Mouse (Mus musculus): ENCODE data around the gene Gm20219.

Gm20219 gene

DNA sequence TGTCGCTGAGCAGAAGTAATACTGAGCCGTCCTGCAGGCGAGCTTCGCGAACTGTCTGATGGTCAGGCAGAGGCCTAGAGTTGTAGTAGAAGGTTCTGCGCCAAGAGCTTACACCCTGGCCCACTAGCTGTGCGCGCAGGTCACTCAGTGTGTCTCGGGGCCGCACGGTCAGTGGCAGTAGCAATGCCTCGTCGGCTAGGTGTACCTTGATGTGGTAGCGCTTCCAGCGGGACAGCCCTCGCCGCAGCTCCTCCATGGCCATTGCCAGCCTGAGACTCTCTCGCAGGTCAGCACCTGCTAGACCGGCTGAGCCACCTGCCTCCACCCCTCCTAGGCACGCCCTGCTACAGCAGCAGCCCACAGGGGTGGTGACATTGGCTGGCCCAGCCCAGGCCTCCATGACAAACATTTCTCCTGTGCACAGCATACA lies at the start of gene Gm20219:
Gene Gm20219 (minus strand): TSS at position 266 of the 430 bp plus-strand sequence.
- no peak for DNase-seq

DNA sequence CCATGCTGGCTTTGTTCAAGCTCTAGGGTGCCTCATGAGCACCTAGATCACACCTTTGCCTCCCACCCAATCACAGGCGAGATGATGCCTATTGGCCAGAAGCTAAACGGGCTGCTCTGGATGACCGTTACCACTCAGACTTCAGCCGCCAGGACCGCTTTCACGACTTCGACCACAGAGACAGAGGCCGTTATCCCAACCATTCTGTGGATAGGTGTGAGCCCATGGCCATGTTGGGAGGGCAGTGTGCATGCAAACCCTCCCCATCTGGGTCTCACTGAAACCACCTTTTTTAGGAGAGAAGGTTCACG lies 49.8 kb upstream of the Gm20219 start:
- DNase-seq = no peak

DNA sequence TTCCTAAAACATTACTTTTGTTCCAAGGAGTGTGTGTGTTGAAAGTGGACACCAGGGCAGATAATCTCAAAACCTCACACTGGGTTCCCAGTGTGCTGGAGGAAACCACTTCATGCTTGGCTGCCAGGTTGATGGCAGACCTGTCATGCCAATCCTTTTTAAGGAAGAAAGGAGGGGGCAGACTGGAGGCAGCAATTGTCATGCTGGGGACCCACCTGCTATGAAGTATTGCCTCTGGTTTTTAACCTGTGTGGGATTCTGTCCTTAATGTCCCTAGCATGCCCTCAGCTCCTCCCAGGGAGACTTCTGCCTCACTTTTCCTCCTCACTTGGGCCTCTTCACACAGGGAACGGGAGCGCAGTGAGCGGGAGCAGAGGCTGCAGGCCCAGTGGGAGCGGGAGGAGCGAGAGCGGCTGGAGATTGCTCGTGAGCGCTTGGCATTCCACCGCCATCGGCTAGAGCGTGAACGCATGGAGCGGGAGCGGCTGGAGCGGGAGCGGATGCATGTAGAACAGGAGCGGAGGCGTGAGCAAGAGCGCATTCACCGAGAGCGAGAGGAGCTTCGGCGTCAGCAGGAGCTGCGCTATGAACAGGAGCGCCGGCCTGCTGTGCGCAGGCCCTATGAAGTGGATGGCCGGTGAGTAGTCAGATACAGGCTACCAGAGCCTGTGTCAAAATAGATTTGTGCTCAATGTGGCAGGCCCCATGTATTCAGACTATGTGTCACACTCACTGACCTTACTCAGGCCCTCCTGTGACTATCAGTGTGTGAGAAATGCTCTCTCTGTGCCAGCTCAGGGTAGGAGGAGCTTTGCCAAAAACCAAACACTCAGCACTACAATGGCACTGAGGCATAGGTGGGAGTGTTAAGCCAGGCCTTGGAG lies 49.2 kb upstream of the Gm20219 start:
- DNase-seq = no peak

DNA sequence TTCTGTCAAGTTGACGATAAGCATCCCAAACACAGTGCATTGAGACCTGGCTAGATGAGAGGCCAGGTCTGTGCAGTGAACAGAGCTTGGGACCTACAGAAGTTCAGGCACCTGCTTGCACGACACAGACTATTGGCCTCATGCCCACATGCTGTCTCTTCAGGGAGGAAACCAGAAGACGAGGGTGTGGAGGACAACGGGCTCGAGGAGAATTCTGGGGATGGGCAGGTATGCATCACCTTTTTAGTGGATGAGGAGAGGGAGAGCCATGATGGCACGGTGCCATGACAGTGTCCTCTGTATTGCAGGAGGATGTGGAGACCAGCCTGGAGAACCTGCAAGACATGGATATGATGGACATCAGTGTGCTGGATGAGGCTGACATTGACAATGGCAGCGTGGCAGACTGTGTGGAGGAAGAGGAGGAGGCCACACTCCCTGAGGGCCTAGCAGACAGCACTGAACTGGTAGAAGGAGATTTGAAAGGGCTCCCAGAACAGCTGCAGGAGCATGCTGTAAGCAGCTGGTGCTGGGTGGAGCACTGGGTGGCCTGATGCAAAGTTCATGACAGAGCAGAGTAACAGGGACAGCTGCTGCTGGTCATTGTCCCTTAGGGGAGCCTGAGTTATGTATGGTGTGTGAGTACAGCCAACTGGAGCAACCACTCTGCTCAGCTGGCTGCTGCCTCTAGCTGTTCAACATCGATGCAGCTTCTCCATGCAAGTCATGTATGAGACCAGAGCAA lies 39.5 kb upstream of the Gm20219 start:
- DNase-seq = no peak

DNA sequence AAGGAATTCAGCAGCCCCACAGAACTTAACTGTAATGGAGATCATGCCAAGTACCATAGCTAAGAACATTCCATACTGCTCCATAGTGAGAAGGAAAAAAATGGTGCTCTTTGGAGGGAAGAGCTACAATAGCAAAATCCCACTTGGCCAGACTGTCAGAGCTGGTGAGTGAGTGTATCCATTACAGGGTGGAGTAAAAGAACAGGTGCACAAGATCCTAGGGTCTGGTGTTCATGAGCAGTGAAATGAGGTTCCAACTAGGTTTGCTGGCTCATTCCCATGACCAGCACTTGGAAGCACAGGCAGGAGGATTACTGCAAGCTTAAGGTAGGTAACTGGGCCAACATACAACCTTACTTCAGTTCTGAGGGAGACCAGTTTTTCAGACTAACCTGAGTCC lies 38.4 kb upstream of the Gm20219 start:
- no peak for DNase-seq

DNA sequence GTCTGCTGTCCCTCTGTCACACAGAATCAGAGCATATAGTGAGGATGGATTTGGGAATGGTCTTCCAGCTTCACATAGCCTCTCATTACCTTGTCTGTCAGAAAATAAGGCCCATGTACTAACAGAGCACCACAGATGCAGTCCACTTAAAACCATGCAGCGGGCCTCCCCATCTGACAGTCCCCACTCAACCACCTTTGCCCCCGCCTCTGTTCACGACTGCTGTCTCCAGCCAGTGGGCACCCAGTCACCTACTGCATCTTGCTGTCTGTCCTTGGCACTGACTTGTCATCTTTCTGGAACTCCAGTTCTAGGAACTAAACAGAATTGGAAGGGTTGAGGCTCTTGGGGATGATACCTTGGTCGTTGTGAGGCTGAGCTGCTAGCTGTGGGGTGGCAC lies 34.7 kb upstream of the Gm20219 start:
- DNase-seq = no peak

DNA sequence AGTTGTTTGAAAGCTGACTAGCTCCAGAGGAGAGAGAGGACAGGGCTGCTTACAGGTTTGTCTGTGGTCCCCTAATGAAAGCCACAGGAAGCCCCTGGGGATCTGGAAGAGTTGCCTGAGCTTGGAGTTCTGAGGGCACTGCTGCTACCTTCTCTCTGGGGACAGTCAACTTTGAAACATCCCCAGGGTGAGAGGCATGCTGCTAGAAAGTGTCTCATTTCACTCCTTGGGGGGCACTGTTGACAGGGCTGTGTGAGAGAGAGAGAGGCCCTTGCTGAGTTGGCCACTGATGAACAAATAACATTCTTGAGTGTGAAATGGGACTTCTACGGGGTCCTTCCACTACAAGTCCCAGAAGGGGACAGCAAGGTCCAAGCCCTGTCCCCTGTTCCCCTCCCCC lies 33.6 kb upstream of the Gm20219 start:
- DNase-seq = no peak

GRCm38 (mm10) chr17:56585171-56585821 lies 31.1 kb upstream of the Gm20219 start:
- DNase-seq = peak; percentile 75 to 77

DNA sequence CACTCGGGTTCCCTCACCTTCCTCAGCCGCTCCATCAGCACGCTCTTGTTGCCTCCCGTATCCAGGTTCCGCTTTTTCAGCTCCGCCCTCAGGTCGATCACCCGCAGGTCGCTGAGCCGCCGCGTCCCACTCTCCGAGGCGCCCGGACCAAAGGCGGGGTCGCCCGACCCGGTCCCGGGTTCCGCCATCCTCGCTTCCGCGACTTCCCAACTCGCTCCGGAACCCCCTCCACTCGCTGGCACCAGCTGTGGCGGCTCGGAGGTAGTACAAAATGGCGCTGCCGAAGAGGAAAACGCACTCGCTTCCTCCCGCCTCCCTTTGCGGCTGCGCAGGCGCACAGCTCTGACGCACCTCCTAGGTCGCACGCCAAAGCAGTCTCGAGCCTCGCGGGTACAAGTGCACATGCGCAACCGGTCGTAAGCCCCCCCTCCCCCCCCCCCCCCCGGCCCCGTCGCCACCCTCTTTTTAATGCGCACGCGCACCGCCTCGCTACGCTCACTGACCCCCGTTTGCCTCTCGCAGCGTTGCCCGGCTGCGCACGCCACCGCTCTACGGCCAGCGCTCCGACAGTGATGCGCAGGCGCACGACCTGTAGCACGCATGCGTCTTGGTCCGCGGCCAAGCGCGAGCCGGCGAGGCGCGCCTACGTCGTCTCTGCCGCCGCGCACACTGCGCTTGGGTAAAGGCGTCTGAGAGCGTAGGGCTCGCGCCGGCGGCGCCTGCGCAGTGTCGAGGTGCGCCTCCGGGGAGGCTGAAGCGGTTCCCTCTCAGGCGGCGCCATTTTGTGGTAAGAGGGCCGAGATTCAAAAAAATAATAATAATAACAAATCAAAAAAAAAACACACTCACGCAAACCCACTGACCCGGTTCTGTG lies 30.3 kb upstream of the Gm20219 start, which contains the start of the genes Safb2 and Safb:
Gene Safb2 (minus strand): TSS at position 329 of the 874 bp plus-strand sequence.
Gene Safb (plus strand): TSS at position 569 of the 874 bp plus-strand sequence.
- peak; percentile 98 to 99 for DNase-seq

DNA sequence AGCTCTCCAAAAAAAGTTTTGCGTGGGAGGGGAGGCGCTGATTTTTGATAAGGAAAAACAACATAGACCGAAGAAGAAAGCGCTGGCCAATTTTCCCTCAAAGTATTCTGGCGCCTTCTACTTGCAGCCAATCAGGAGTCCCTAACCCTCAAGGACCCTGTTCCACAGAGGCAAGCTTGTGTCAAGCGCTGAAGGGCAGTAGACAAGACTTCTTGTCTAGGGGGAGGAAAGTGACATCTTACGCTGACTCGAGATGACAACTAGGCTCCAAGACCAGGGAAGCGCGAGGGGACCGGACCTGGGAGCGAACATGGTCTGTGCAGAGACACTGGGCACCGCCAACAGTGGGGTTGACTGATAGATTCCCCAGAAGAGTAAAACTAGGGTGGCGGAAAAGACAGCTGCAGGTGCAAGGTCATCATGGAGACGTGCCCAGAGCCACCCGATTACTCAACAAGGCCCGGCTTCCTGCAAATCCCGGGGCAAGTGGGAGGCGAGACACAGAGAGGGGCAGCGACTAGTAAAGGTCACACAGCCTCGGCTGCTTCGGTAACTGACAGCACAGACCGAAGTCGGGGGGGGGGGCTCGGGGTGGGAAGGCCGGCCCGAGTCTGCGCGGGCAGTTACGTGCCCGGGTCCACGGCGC lies 29.5 kb upstream of the Gm20219 start:
- no peak for DNase-seq

- peak in 1 of 2 experiments; percentile 21 for DNase-seq
Observed at GRCm38 (mm10) chr17:56583071-56583470, 28.9 kb upstream of the Gm20219 start.

- DNase-seq = no peak
Observed at GRCm38 (mm10) chr17:56572939-56573338, 18.8 kb upstream of the Gm20219 start.

- no peak for DNase-seq
Observed at GRCm38 (mm10) chr17:56572154-56572553, 18.0 kb upstream of the Gm20219 start.

DNA sequence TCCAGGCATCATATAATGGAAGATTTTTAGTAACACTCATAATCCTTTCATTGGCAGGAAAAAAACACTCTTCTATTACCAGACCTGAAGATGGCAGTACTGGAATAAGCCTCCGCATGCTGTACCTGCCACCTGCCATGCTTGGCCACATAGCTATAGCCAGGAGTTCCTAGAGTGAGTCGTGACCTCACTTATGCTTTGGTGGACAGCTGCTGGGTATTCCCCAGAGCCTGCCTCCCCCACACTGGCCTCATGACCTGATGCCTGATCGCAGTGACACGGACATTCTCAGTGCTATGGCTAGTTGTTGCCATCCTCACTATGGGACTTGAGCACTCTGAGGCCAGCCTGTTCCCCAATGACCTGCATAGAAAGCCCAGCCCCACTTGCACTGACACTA lies 16.1 kb upstream of the Gm20219 start:
- no peak for DNase-seq

DNA sequence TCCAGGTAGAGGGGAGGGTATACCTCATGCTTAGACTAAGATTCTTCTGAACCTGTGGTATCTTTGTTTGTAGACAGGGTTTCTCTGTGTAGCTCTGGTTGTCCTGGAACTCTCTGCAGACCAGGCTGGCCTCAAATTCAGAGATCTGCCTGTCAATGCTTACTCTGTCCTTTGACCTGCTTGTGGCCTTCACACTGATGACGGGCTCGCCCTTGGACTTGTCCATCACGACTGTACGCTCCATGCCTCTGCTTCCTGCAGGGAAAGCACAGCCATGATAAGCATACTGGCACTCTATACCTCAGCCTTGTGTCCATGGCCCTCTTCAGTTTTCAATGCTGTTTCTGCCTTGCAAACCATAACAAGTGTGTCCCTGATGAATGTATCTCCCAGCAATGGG lies 13.2 kb upstream of the Gm20219 start:
- DNase-seq = no peak

- DNase-seq = no peak
Observed at GRCm38 (mm10) chr17:56566918-56567317, 12.7 kb upstream of the Gm20219 start.

DNA sequence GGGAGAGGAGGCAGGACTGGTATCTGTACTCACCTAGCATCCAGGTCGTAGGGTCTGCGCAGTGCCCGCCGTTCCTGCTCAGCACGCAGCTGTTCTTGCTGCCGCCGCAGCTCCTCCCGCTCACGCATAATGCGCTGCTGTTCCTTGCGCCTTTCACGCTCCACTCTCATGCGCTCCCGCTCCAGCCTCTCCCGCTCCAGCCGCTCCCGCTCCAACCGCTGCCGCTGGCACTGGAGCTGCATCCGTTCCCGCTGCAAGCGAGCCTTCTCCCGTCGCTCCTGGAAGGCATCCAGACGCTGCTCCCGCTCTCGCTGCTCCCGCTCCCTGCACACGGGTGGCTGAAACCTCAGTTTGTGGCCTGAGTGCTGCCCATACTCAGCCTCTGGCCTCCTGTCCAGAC lies 12.1 kb upstream of the Gm20219 start:
- no peak for DNase-seq

GRCm38 (mm10) chr17:56561866-56562265 lies 7.7 kb upstream of the Gm20219 start:
- DNase-seq = no peak

DNA sequence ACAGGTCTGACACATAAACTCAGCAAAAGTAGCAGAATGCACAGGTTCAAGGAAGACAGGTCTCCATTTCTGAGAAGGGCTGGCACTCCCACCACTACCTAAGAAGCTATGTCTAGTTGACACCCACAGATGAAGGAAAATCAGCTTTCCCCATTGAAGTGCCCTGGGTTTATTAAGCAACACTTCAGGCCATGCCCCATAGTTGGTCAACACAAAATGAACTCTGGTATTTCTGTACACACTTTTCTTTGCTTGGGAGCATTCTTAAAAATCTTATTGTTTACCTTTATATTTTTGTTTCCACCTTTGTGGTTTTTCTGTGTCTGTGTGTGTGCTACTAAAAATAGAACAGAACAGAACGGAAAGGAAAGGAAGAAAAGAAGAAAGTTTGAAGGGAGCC lies 5.9 kb upstream of the Gm20219 start:
- DNase-seq = no peak

DNA sequence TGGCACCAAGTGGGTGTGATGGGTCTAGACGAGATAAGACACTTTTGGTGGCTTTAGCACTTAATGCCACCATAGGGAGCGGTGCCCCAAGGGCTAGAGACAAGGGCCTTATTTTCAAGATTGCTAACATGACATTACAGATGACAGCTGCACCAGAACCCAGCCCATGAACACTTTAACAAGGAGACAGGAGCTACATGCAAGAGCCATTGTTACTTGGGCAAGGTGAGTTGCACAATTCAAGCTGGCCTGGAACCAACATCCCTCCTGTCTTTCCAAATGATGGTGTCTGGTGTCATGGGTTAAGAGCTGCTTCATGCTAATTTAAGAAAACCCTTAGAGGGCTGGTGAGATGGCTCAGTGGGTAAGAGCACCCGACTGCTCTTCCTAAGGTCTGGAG lies 5.2 kb upstream of the Gm20219 start:
- no peak for DNase-seq

GRCm38 (mm10) chr17:56558448-56558847 lies 4.3 kb upstream of the Gm20219 start:
- DNase-seq = peak; percentile 79 to 80

DNA sequence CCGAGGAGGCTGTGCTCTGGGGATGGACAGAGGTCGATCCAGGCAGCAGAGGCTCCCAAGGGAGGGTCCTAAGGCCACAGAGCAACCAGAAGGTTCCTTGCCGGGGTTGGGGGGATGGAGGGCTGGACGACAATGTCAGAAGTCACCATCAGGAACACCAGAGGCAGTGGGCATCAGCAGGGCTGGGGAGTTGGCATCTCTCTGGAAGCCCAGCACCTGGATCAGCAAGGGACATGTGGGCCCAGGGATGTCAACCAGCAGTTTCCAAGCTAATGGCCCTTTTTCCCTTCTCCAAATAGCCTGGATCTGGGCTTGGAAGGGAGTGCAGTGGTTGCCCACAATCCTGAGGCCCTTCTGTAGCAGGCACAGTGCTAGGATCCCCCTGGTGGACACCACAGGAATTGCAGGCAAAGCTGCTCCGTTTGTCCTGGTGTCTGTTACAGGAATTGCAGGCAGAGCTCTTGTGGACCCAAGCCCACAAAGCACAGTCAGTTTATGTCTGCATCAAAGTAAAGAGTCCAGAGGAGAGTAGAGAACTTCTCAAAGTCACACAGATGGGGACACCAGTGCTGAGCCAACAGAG lies 1.3 kb downstream of the Gm20219 start:
- DNase-seq = peak; percentile 87 to 90

Measured in B cell, adult 2 months (primary cell).